Mouse (Mus musculus): ENCODE results near the gene Dock4. TPM values are rescaled to one million over a fixed set of nuclear protein-coding genes. Genes with fewer than 3 reads are reported as not detected.

Gene Dock4
- polyA plus RNA-seq, 1 experiment from 2014 or later: 40.2 TPM

DNA sequence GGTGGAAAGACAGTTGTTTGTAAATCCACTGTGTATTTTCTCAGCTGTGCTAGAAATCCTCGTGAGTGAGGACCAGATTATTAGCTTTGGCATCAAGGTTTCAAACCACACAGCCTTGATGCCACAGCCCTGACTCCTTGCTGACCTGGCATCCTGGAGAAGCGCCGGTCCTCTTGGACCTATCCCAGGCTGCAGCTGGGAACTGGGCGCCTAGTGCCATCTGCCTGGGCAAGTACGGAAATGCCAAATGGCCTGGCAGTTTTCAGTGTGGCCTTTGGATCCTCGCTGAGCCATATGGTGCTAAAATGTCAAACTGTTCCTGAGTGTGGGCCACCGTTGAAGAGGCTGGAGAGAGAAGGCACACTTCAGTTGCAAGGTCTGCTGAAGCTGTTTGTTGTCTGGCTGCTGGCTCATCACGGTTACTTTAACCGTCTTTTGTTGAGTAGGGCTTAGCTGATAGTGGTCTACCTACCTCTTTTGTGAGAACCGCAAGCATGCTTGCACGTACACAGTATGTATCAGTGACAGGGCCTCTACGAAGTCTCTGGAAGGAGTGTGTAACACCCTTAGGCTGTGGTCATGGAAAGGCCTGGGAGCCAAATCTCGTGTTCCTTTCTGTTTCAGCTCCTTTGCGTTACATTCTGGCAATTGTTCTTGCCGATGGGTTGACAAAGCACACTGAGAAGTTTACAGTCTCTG, 53.3 kb downstream of the Dock4 start:
- H3K36me3 ChIP-seq: no peaks in the 10 kb centered on the region
- H3K27ac ChIP-seq: no peak overlapping the region
- peaks cover 25% of the 10 kb centered on the region for H3K4me1 ChIP-seq
- no peak overlapping the region for H3K4me2 ChIP-seq (replicated peaks)
- 75% methylated on average over 15 of the region's 15 CpGs for WGBS
- no peak overlapping the region for H3K9ac ChIP-seq
- no peaks in the 10 kb centered on the region for H3K9me3 ChIP-seq
- no peak for ATAC-seq (ENCODE audit: low FRiP score, low read depth)
- H3K4me3 ChIP-seq: no peak overlapping the region
- no peaks in the 10 kb centered on the region for H3K27me3 ChIP-seq (replicated peaks)

DNA sequence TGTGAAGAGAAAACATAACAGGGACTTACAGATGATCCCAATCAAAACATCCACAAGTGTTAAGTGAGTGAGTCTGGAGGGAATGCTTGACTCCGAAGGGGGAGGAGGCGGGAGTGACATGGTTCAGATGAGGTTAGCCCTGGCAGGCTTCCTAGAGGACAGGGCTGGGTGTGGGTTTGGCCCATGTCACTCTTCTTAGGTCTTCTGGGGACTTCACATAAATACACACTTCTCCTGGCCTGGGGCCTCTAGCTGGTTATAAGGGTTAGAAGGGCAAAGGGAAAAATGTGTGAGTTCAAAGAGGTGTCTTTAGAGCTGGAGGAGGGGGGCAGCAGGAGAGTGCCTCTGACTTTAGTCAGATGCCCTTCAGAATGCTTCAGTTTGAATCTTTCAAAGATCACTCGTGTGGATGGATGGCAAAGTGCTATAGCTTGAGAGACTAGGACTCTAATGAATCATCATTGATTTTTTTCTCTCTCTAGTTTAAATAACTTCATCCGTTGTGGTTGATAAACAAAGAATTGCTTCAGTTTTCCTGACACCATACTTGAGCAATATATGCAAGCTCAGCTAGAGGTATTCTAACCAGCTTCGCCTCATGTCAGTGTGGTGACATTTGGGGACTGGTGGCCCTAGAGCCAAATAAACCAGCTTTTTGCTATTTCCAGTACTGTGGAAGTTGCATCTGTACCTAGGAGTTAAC, 54.0 kb downstream of the Dock4 start:
- WGBS: 72% methylated on average over 5 of the region's 5 CpGs
- no peak overlapping the region for H3K27ac ChIP-seq

DNA sequence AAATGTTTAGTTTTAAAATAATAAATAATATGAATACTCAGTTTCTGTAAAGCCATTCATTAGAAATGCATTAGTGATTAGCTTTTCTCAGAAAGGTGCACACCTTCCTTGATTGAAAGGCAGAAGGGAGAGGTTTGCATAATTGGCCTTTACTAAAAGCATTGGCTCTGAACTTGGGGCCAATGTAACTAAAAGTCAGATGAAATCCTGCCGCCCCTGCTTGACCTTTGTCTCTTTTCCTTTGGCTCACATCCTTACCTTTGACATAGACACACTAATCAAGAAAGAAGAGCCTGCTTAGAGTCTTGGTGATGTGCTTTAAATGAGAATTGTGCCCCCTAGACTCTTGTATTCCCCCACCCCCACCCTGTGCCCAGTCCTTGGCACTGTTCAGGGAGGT, 55.4 kb downstream of the Dock4 start:
- Histone ChIP-seq H3K9me3 (no peaks in the 10 kb centered on the region), H3K4me2 (replicated peaks) (no peak overlapping the region), H3K9ac (no peak overlapping the region), H3K36me3 (no peaks in the 10 kb centered on the region), H3K27me3 (replicated peaks) (no peaks in the 10 kb centered on the region), H3K4me1 (peaks cover 32% of the 10 kb centered on the region), H3K27ac (no peak overlapping the region), H3K4me3 (no peak overlapping the region)
- ATAC-seq (ENCODE audit: low FRiP score, low read depth): no peak
- 90% methylated on average over 1 of the region's 1 CpGs for WGBS

More for the DNA sequence above, 54.0 kb downstream of the Dock4 start:
- H3K36me3 ChIP-seq: no peaks in the 10 kb centered on the region
- no peak for ATAC-seq (ENCODE audit: low FRiP score, low read depth)
- H3K4me3 ChIP-seq: no peak overlapping the region
- H3K4me1 ChIP-seq: peaks cover 31% of the 10 kb centered on the region
- no peak overlapping the region for H3K4me2 ChIP-seq (replicated peaks)
- no peaks in the 10 kb centered on the region for H3K9me3 ChIP-seq
- no peaks in the 10 kb centered on the region for H3K27me3 ChIP-seq (replicated peaks)
- H3K9ac ChIP-seq: no peak overlapping the region

DNA sequence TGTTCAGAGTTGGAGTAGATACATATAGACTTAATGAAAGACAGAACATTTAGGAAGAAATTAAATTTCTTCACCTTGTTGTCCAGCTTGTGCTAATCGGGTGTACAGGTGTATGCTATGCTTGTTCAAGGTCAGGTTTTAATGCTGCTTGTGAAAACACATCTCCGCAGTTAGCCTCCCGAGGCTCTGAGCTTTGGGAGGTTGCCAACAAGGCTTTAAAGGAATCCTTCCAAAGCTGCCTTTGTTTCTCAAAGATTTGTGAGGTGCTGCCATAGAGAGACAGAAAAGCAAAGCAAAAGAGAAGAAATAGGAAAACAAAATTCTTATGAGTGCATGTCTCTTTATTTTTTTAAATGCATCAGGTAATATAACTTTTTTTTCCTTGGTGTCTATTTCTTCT, 57.8 kb downstream of the Dock4 start:
- Histone ChIP-seq H3K27me3 (replicated peaks) (no peaks in the 10 kb centered on the region), H3K4me3 (no peak overlapping the region), H3K9ac (no peak overlapping the region), H3K9me3 (no peaks in the 10 kb centered on the region), H3K36me3 (no peaks in the 10 kb centered on the region), H3K4me2 (replicated peaks) (no peak overlapping the region), H3K27ac (no peak overlapping the region), H3K4me1 (peaks cover 21% of the 10 kb centered on the region)
- no peak for ATAC-seq (ENCODE audit: low FRiP score, low read depth)
- WGBS: 36% methylated on average over 3 of the region's 3 CpGs

DNA sequence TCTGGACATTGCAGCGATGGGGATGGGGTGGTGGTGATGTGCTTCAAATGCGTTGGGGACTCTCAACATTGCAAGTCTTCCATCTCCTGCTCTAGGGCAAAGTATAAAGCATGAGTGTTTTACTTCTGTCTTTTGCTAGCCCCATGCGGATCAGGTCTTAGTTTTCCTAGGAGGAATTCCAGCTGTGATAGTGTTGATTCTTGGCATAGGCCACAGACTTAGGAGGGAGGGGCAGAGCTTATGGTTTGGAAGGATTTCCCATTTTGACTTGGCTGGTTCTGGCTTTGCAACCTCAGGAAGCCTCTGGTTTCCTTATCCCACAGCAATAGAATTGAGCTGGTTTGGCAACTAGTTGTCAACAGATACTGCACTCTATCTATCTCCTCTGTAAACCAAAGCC, 58.9 kb downstream of the Dock4 start:
- no peak overlapping the region for H3K4me2 ChIP-seq (replicated peaks)
- no peaks in the 10 kb centered on the region for H3K27me3 ChIP-seq (replicated peaks)
- peaks cover 13% of the 10 kb centered on the region; the same call in 1 of the 2 replicates for H3K4me1 ChIP-seq
- no peak overlapping the region for H3K9ac ChIP-seq
- 81% methylated on average over 3 of the region's 3 CpGs for WGBS
- H3K9me3 ChIP-seq: no peaks in the 10 kb centered on the region
- no peak overlapping the region for H3K27ac ChIP-seq
- no peak for ATAC-seq (ENCODE audit: low FRiP score, low read depth)
- no peaks in the 10 kb centered on the region for H3K36me3 ChIP-seq
- H3K4me3 ChIP-seq: no peak overlapping the region

DNA sequence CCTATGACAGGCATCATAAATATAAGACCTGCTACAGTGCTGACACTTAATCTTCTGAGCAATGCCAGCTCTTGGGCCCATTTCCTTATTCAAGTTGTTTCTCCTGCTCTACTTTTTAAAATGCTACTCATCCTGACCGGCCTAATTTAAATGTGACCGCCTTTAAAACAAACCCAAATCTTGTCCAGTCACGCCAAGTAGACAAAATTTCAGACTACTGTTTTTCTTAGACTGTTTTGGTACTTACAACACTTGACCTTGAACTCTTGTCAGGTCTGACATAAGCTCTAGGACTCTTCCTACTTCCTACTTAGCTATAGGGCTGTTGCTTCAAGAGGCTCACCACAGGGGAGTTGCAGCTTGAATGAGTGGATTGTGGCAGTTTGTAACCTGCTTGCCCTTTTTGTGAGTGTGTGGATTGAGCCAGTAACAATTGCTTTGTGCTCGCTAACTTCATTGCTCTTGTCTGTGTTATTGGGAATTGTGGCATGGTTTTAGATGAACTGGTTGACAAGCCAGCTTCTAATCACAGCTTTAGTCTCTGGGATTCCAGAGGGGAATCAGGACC, 62.2 kb downstream of the Dock4 start:
- no peak overlapping the region for H3K27ac ChIP-seq
- 62% methylated on average over 4 of the region's 4 CpGs for WGBS
- H3K4me3 ChIP-seq: no peak overlapping the region
- H3K4me2 ChIP-seq (replicated peaks): no peak overlapping the region
- H3K36me3 ChIP-seq: no peaks in the 10 kb centered on the region
- H3K9me3 ChIP-seq: no peaks in the 10 kb centered on the region
- no peaks in the 10 kb centered on the region for H3K27me3 ChIP-seq (replicated peaks)
- ATAC-seq (ENCODE audit: low FRiP score, low read depth): no peak
- H3K9ac ChIP-seq: no peak overlapping the region
- H3K4me1 ChIP-seq: peaks cover 27% of the 10 kb centered on the region

DNA sequence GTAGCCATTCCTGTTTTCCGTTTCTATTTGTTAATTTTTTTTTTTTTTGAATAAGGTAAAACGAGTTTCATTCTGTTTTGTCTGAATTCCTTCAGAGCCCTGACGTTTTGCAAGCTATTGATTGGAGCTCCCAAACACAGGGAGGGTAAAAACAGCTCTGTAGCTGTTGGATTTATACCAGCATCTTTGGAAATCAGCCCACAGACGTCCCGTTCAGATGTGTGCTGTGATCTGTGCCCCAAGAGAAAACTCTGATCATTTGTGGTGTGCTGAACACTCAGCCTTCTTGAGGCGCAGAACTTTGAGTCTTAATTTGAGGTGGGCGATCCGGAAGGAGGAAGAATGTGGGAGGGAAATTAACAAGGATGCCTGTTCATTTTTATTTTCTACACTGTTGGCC, 62.7 kb downstream of the Dock4 start:
- no peak for ATAC-seq (ENCODE audit: low FRiP score, low read depth)
- H3K36me3 ChIP-seq: no peaks in the 10 kb centered on the region
- H3K27ac ChIP-seq: no peak overlapping the region
- 57% methylated on average over 8 of the region's 8 CpGs for WGBS
- no peaks in the 10 kb centered on the region for H3K9me3 ChIP-seq
- no peak overlapping the region for H3K9ac ChIP-seq
- H3K27me3 ChIP-seq (replicated peaks): no peaks in the 10 kb centered on the region
- H3K4me2 ChIP-seq (replicated peaks): no peak overlapping the region
- peaks cover 26% of the 10 kb centered on the region for H3K4me1 ChIP-seq
- H3K4me3 ChIP-seq: no peak overlapping the region

DNA sequence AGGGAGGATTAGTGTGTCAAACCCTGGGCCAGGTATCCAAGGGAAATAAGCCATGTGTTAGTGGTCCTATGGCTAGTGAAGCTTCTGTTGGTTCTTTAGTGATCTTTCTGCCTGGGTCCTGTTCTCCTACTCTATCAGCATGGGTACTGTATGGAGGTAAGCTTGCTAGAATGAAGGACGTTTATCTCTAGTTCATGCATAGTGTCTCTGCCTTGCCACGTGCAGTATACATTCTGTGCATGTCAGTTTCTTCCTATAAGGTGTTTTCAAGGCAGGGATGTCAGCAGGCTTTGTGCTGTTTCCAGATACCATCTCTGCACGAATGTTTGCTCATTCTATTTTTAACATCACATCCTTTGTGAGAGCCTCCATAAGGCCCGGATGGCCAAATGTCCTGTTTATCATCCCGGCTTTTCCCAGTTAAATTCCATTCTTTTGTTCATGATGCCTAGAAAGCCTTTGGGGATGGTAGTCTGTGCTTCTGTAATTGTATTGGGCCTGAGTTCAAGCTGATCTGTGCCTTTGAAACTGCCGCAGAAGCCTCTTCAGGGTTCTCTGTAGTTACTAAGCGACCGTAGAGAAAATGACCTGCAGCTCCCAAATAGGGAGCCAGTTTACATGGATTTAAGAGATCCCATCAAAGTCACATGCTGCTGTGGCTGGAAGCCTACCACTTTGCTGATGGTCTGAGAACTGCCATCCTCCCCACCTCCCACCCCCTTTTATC, 66.1 kb downstream of the Dock4 start:
- H3K4me1 ChIP-seq: peaks cover 17% of the 10 kb centered on the region
- H3K9ac ChIP-seq: no peak overlapping the region
- H3K4me2 ChIP-seq (replicated peaks): no peak overlapping the region
- WGBS: 43% methylated on average over 8 of the region's 8 CpGs
- no peak overlapping the region for H3K4me3 ChIP-seq
- no peaks in the 10 kb centered on the region for H3K9me3 ChIP-seq
- ATAC-seq (ENCODE audit: low FRiP score, low read depth): peak; percentile 55
- no peak overlapping the region for H3K27ac ChIP-seq
- H3K36me3 ChIP-seq: no peaks in the 10 kb centered on the region
- no peaks in the 10 kb centered on the region for H3K27me3 ChIP-seq (replicated peaks)

DNA sequence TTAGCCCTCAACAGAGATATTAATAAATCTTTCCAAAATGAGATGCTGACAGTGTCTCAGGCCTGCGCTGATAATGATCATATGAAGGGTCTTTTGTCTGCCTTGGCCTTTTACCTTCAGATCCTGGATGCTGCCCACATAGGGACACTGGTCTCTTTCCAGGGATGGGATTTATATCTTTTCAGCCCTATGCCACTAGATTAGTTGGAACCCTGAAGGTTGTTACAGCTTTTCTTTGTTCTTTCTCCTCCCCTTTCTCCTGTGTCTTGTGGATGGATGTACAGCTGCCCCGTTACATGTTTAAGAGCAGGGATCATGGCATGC, 66.6 kb downstream of the Dock4 start:
- Histone ChIP-seq H3K27me3 (replicated peaks) (no peaks in the 10 kb centered on the region), H3K4me3 (no peak overlapping the region), H3K9me3 (no peaks in the 10 kb centered on the region), H3K4me2 (replicated peaks) (no peak overlapping the region), H3K4me1 (peaks cover 17% of the 10 kb centered on the region), H3K36me3 (no peaks in the 10 kb centered on the region), H3K27ac (no peak overlapping the region), H3K9ac (no peak overlapping the region)
- ATAC-seq (ENCODE audit: low FRiP score, low read depth): peak; percentile 42; the same call in 1 of the 2 replicates
- 41% methylated on average over 2 of the region's 2 CpGs for WGBS

DNA sequence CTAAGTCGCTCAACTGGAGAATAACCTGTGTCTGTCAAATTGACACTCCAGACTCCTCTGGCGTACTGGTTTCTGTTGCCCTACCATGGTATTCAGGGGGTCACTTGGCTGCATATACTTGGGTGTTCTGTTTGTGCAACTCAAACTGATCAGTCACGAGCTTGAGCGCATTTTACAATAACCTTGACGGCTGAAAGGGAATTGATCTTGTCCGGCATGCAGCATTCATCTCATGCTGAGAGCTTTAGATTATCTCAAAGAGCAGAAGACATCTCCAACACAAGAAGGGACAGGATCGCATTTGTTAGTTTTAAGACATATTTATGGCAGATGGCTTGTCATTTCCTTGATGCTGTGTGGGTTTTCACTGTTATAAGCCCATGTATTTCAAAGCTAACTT, 67.2 kb downstream of the Dock4 start:
- ATAC-seq (ENCODE audit: low FRiP score, low read depth): no peak
- Histone ChIP-seq H3K9me3 (no peaks in the 10 kb centered on the region), H3K9ac (no peak overlapping the region), H3K27me3 (replicated peaks) (no peaks in the 10 kb centered on the region), H3K4me3 (no peak overlapping the region), H3K27ac (no peak overlapping the region), H3K36me3 (no peaks in the 10 kb centered on the region), H3K4me2 (replicated peaks) (no peak overlapping the region), H3K4me1 (peaks cover 17% of the 10 kb centered on the region)
- WGBS: 41% methylated on average over 7 of the region's 7 CpGs

DNA sequence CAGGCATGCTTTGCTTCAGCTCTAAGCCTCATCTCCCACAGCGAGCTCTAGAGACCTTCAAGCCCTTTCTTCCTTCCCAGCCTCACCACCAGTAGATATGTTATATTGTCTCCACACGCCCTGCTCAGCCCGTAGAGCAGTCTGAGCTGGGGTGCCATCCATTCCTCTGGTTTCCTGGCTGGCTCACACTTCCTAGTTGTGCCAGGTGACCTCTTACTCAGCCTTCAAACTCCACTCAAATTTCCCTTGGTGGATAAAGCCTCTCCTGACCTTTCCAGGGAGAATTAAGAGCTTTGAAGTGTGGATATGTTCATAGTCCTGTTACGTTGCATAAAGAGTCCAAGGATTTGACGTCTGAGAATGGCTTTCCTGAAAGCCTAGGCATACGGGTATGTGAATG, 68.3 kb downstream of the Dock4 start:
- no peak for ATAC-seq (ENCODE audit: low FRiP score, low read depth)
- Histone ChIP-seq H3K9me3 (no peaks in the 10 kb centered on the region), H3K4me2 (replicated peaks) (no peak overlapping the region), H3K27ac (no peak overlapping the region), H3K9ac (no peak overlapping the region), H3K4me3 (no peak overlapping the region), H3K36me3 (no peaks in the 10 kb centered on the region), H3K4me1 (peaks cover 17% of the 10 kb centered on the region), H3K27me3 (replicated peaks) (no peaks in the 10 kb centered on the region)
- 82% methylated on average over 6 of the region's 6 CpGs for WGBS

DNA sequence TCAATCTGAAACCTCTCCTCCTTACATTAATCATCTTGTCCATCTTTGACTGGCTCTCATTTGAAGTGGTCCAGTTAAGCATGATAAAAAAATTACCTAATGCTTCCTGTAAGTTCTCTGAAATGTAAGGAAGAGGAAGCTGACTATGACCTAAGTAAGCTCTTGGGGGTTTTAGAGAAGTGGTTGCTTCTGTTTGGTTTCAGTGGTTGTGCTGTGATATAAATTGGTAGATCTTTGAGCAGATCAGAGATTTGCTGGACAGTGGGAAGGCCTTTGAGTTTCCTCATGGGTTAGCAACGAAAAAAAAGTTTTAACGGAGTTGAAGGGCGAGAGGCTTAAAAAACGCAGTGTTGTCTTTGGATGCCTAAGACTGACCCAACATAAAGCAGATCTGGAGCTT, 76.7 kb downstream of the Dock4 start:
- Histone ChIP-seq H3K9me3 (no peaks in the 10 kb centered on the region), H3K27ac (no peak overlapping the region), H3K4me2 (replicated peaks) (no peak overlapping the region), H3K4me1 (no peaks in the 10 kb centered on the region), H3K9ac (no peak overlapping the region), H3K27me3 (replicated peaks) (no peaks in the 10 kb centered on the region), H3K36me3 (no peaks in the 10 kb centered on the region), H3K4me3 (no peak overlapping the region)
- ATAC-seq (ENCODE audit: low FRiP score, low read depth): no peak
- 91% methylated on average over 4 of the region's 4 CpGs for WGBS
